Mouse (Mus musculus): ENCODE results near the gene Zfp981. TPM values are rescaled to one million over a fixed set of nuclear protein-coding genes. Genes with fewer than 3 reads are reported as not detected.
A peak's percentile ranks its signal among the peaks of the same experiment; 100 is the strongest.
"Not testable (repeated sequence)": the region's sequence is repeated elsewhere in the genome, so short reads cannot be mapped to it uniquely, and the experiment has no call there.

The Zfp981 gene
- polyA plus RNA-seq, 1 experiment from 2014 or later, result 0.31 TPM

- Histone ChIP-seq H3K27ac (ENCODE audit: low read depth, low read length) (no peak overlapping the region), H3K9ac (replicated peaks; ENCODE audit: low read depth, low read length) (no peak overlapping the region), H3K4me2 (ENCODE audit: low read depth, low read length) (no peak overlapping the region), H3K4me1 (ENCODE audit: control insufficient read depth, insufficient read depth, low read length) (no peaks in the 10 kb centered on the region), H3K4me3 (ENCODE audit: low read depth, low read length) (no peak overlapping the region), H3K27me3 (ENCODE audit: control insufficient read depth, insufficient read depth, low read length) (no peaks in the 10 kb centered on the region), H3K36me3 (ENCODE audit: control insufficient read depth, insufficient read depth, low read length) (no peaks in the 10 kb centered on the region), H3K9me3 (ENCODE audit: control insufficient read depth, low read length) (peaks cover 44% of the 10 kb centered on the region)
- ATAC-seq (ENCODE audit: low read depth), result no peak
These were observed 34.1 kb downstream of the Zfp981 start for GRCm38 (mm10) chr4:146535883-146536282.

- 0% methylated on average over 1 of the region's 111 CpGs for WGBS
- not testable (repeated sequence) for H3K4me1 ChIP-seq (ENCODE audit: control insufficient read depth, insufficient read depth, low read length); H3K4me2 ChIP-seq (ENCODE audit: low read depth, low read length); H3K9me3 ChIP-seq (ENCODE audit: control insufficient read depth, low read length); H3K9ac ChIP-seq (replicated peaks; ENCODE audit: low read depth, low read length); H3K27me3 ChIP-seq (ENCODE audit: control insufficient read depth, insufficient read depth, low read length); H3K27ac ChIP-seq (ENCODE audit: low read depth, low read length); H3K4me3 ChIP-seq (ENCODE audit: low read depth, low read length); H3K36me3 ChIP-seq (ENCODE audit: control insufficient read depth, insufficient read depth, low read length)
- ATAC-seq (ENCODE audit: low read depth), result peak; percentile 82
These were observed 78.4 kb downstream of the Zfp981 start for GRCm38 (mm10) chr4:146579905-146580873.

Other genes starting within 250 kb of the Zfp981 start
- 3.6 and 5.1 TPM in 2 replicates for gene Zfp992, start 53.0 kb upstream of the Zfp981 start, polyA plus RNA-seq (2014; fragmentation: Nextera tagmentation; extraction: Ambion mirVana)
- gene Zfp993, start 108.9 kb downstream of the Zfp981 start, polyA plus RNA-seq (2014; fragmentation: Nextera tagmentation; extraction: Ambion mirVana), result 2.7 and 5.2 TPM in 2 replicates

All from neural tube, embryonic 14.5 days (tissue).